Mouse (Mus musculus) layer of hippocampus, postnatal 14 days (tissue): ENCODE data around the gene Angptl2. TPM values are rescaled to one million over a fixed set of nuclear protein-coding genes. Genes with fewer than 3 reads are reported as not detected.

Source experiments
- DNase-seq, 2 experiments: peaks; one replicate each; pipeline ENCODE4 v3.0.0; 2021 to 2022; ENCODE audit warnings: low spot score in 2 of 2, mixed read lengths in 1 of 2
- total RNA-seq, 2 experiments: library from RNA; stranded (reverse); gene quantifications; 2 replicates each; pipeline ENCODE4 v1.2.3; 2021

Gene Angptl2
- total RNA-seq, 2 experiments from 2014 or later = 2.6 to 5.9 TPM

- no peak for DNase-seq
These were observed 52.7 kb downstream of the Angptl2 start for GRCm38 (mm10) chr2:33268384-33269131.

- DNase-seq = peak in 1 of 2 experiments; percentile 32
These were observed 53.2 kb downstream of the Angptl2 start for GRCm38 (mm10) chr2:33269132-33269493.

DNA sequence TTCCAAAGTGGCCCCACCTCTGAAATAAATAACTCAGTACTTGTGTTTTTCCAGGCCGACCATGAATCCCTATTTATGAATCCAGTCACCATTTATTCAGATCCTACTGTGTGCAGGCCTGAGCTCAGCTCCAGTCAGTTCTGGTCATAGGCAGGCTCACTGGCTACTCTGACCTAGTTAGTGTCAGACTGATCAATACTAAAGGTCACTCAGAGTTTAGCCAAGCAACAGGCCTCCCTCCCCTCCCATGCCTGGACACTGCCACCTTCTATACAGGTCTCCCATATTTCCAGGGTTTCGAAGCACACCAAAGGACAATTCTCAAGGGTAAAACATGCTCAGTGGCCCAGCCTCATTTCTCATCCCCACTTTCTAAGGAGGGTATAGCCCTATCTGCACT lies 54.7 kb downstream of the Angptl2 start:
- DNase-seq = no peak

DNA sequence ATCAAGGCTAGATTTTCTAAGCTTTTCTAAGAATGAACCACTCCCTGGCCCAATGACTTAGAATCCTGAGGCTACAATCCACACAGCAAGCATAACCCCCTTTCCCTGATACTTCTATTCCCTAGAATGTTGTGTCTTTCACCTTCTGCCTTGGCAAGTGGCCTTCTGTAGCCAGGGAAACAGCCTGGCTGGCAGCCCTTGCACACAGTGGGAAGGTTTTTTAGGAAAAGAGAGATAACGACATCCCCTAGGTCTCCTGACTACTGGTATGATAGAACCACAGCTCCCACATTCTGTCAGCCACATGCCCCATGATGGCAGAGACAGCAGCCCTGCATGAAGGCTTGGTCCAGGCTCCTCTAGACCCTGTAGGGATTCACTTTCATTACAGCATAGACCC lies 55.6 kb downstream of the Angptl2 start:
- DNase-seq = no peak

- DNase-seq = no peak
These were observed 57.0 kb downstream of the Angptl2 start for GRCm38 (mm10) chr2:33272665-33273439.

DNA sequence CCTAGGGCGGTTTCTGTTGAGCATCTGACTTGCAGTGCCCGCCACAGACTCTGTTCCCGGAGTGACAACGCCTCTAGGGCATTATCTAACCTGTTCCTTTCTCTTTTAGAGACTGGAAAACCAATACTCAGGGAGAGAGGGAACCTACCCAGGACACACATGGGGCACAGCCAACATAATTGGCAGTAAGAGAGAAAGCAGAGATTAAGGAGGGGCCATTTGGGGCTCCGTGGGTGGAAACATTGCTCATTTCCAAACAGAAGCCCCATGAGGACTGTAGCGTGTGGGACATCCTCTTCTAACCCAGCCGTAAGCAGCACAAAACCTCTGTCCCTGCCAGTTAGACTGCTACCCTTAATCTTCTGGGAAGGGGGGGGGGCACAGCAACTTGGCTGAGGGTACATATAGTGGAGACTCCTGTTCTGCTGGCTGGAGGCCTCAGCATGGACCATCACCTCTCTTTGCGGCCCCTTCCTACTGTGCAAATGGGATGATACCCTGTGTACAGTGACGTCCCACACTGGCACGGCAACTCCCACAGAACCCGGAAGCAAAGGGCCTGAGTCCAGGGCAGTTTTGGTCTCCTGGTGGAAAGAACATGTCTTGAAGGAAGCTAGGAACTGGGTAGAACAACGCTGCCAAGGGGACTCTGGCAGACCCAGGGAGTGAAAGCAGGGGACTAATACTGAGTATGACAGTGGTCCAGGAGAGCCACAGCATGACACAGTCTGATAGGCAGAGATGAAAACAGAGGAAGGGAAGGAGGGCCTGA lies 59.0 kb downstream of the Angptl2 start:
- no peak for DNase-seq

- DNase-seq = no peak
These were observed 63.9 kb downstream of the Angptl2 start for GRCm38 (mm10) chr2:33279758-33280157.

- DNase-seq = no peak
These were observed 64.7 kb downstream of the Angptl2 start for GRCm38 (mm10) chr2:33280525-33280924.

DNA sequence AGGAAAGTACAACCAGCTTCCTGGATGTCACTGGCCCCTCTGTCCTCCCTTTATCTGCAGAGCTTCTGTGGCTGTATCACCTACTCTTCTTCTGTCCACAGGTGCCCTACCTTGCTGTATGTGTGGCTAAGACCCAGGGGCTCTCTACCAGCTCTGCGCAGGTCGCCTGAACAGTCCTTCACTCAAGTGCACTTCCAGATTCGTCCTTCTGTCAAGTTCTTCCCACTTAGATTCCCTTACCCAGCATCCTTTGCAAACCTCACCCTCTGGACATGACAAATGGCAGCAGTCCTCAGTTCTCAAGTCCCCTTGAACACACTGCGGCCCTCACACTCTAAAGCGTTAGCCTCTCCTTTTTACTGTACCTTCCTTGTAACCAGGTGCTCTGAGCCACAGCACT lies 65.9 kb downstream of the Angptl2 start:
- DNase-seq = no peak

DNA sequence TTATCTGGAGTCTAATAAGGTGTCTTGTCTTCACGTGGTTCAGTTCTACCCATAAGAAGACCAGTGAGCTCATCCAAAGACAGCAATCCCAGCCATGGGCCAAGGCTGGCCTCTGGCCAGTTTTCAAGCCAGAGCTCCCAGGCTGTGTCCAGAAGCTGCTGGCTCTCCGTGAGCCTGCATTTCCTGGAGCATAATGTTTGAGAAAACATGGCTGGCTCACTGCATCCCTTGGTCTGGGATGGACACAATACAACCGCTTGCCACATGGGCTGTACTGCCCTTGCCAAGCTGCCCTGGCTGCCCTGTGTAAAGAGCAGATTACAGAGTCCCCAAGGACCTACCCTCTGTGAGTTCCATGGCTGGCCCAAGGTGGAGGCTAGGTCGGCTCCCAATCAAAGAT lies 67.0 kb downstream of the Angptl2 start:
- peak in 1 of 2 experiments; percentile 32 for DNase-seq

DNA sequence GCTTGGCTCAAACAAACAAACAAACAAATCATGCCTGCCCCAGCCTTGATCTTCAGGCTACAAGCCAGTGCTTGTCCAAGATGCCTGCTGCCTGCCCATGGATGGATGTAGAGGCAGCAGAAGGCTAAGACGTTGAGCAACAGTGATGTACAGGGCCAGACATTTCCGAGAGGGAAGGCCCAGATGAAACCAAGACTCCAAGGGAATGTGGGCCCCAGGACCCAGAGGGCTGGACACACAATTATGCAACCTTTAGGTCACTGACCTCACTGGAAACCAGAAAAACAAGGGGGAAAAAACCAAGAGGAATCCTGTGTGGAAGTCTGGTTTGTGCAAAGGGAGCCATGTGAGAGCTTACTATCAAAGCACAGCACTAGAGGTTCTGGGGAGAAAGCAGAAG lies 67.8 kb downstream of the Angptl2 start:
- DNase-seq = no peak

DNA sequence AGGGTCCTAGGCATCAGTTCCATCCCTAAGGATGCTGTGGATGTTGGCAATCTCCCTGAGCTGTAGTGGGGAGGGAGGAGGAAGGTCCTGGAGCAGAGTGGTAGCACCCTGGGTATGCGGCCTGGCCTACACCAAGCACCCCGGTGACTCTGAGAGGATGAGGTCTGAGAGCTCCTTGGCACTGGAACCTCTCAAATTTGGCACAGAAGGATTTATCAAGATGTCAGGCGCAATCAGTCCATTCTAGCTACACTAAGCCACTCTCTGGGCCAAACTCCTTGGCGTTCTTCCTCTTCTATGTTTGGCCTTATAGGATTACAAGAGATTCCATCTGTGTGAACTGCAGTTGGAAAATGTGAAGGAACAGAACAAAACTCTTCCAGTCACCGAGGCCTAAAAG lies 73.0 kb downstream of the Angptl2 start:
- DNase-seq = no peak

DNA sequence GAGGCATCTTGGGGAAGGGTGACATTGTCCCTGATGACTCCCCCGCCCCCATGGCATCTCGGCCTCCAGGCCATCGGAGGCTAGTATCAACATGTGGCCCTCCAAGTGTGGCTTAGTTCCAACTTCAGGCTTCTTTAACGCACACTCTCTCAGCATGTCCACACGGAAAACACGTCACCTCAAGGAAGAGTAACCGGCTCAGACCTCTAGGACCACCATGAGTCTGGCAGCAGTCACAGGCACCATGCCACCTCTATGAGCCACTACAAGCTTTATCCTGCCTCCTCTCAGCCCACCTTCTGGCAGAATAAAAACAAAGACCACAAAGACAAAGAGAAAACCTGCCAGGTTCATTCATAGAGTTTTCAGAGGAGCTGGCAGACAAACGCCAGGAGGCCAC lies 74.6 kb downstream of the Angptl2 start:
- DNase-seq = no peak

GRCm38 (mm10) chr2:33292057-33292456 lies 76.2 kb downstream of the Angptl2 start:
- no peak for DNase-seq

- DNase-seq = no peak
These were observed 79.2 kb downstream of the Angptl2 start for GRCm38 (mm10) chr2:33295115-33295514.

Other genes with a start within 250 kb of the Angptl2 start
- gene Slc2a8, start 234.0 kb upstream of the Angptl2 start, total RNA-seq = 10 to 100 TPM; 24.0 to 25.4 TPM
- 10 to 100 TPM; 46.0 to 65.4 TPM for gene Garnl3, start 84.4 kb upstream of the Angptl2 start, total RNA-seq
- gene Ralgps1, start 155.4 kb downstream of the Angptl2 start, total RNA-seq = 10 to 100 TPM; 63.8 to 64.1 TPM
- gene Zbtb34, start 215.3 kb downstream of the Angptl2 start, total RNA-seq = 10 to 100 TPM; 13.7 to 16.1 TPM